Mouse (Mus musculus) liver, embryonic 14.5 days (tissue): ENCODE data around the gene Ngef. TPM values are rescaled to one million over a fixed set of nuclear protein-coding genes. Genes with fewer than 3 reads are reported as not detected.

Experiments used
- ATAC-seq: fragments of 200-750 bp; cut with Nextera tagmentation; 2 replicates; pipeline ENCODE4 v1.8.0; 2017; ENCODE audit warnings: moderate number of reproducible peaks, mild to moderate bottlenecking, moderate library complexity; ENCODE audit not compliant: insufficient read depth
- DNase-seq, 3 experiments: peaks; one replicate each; pipeline ENCODE4 v3.0.0-alpha.2; 2012 to 2013; ENCODE audit warnings: low read depth in 3 of 3, low spot score in 3 of 3
- H3K27ac ChIP-seq: fragments of 300-500 bp; sonication (generic); 2 replicates; pipeline ENCODE4 v1.5.1; 2014; ENCODE audit warnings: moderate library complexity, mild to moderate bottlenecking, control low read depth, inconsistent platforms
- H3K27me3 ChIP-seq: fragments of 300-500 bp; sonication (generic); 2 replicates; pipeline ENCODE4 v1.6.1; 2014; ENCODE audit warnings: mild to moderate bottlenecking, low read length, moderate library complexity; ENCODE audit not compliant: control insufficient read depth, insufficient read depth
- H3K36me3 ChIP-seq: fragments of 300-500 bp; sonication (generic); replicated peaks from 2 replicates; pipeline ENCODE4 v1.6.1; 2014; ENCODE audit warnings: low read depth; ENCODE audit not compliant: control insufficient read depth, insufficient read depth
- H3K4me1 ChIP-seq, 2 experiments: fragments of 200-500 bp in 1 of 2; fragments of 300-500 bp in 1 of 2; sonication (generic) in 1 of 2; replicated peaks; 2 replicates each; pipeline ENCODE4 v1.6.1; 2012 to 2014; ENCODE audit warnings: antibody characterized with exemption in 1 of 2, inconsistent platforms in 1 of 2, low read length in 1 of 2; ENCODE audit not compliant: control insufficient read depth in 2 of 2, insufficient read depth in 2 of 2
- H3K4me2 ChIP-seq: fragments of 300-500 bp; sonication (generic); 2 replicates; pipeline ENCODE4 v1.6.1; 2014; ENCODE audit warnings: low read depth, mild to moderate bottlenecking, control low read depth, moderate library complexity
- H3K4me3 ChIP-seq, 2 experiments: fragments of 200-500 bp in 1 of 2; fragments of 300-500 bp in 1 of 2; sonication (generic) in 1 of 2; 2 replicates each; pipeline ENCODE4 v1.5.1; 2012 to 2014; ENCODE audit warnings: low read depth in 2 of 2, low read length in 2 of 2, mild to moderate bottlenecking in 2 of 2, control low read depth in 1 of 2, inconsistent platforms in 1 of 2, moderate library complexity in 1 of 2; ENCODE audit not compliant: insufficient read depth in 1 of 2
- H3K9ac ChIP-seq: fragments of 300-500 bp; sonication (generic); replicated peaks from 2 replicates; pipeline ENCODE4 v1.6.1; 2014; ENCODE audit warnings: mild to moderate bottlenecking, control low read depth, moderate library complexity
- H3K9me3 ChIP-seq: fragments of 300-500 bp; sonication (generic); 2 replicates; pipeline ENCODE4 v1.6.1; 2016; ENCODE audit warnings: low read length, mixed read lengths; ENCODE audit not compliant: control insufficient read depth
- CTCF ChIP-seq: IDR thresholded peaks from 2 replicates; pipeline ENCODE4 v1.5.1; 2016; ENCODE audit warnings: antibody characterized with exemption, low read depth, control low read depth
- EP300 ChIP-seq: IDR thresholded peaks from 2 replicates; pipeline ENCODE4 v1.6.1; 2016; ENCODE audit warnings: antibody characterized with exemption, low read depth
- WGBS: fragments of 180-500 bp; shearing (Covaris S2); extraction: QIAGEN DNeasy Blood & Tissue Kit; methylation state at CpG from one replicate; pipeline ENCODE4 v1.1.7; 2014; ENCODE audit not compliant: insufficient replicate concordance; 5-methylcytosine and 5-hydroxymethylcytosine counted together
- polyA plus RNA-seq, 2 experiments: library from polyadenylated mRNA; depleted of rRNA in 1 of 2; stranded (reverse) in 1 of 2; unstranded in 1 of 2; fragments of >200 nt; fragmentation: Nextera tagmentation in 1 of 2; extraction: Ambion mirVana in 1 of 2; gene quantifications; 2 replicates each; pipeline versions ENCODE4 v1.2.1 to v1.2.3; 2012 to 2014

The Ngef gene
- polyA plus RNA-seq, 2 experiments = 2.9 to 3.4 TPM

GRCm38 (mm10) chr1:87573261-87573660 lies 409 bp downstream of the Ngef start:
- no peaks in the 10 kb centered on the region for H3K36me3 ChIP-seq
- 46% methylated on average over 5 of the region's 5 CpGs for WGBS
- no peaks in the 10 kb centered on the region for H3K9me3 ChIP-seq
- peak overlapping the region; percentile 22 to 34 for H3K4me3 ChIP-seq
- H3K9ac ChIP-seq = no peak overlapping the region
- TF ChIP-seq CTCF (no peak), EP300 (no peak)
- DNase-seq (no peak), ATAC-seq (no peak)
- no peak overlapping the region for H3K27ac ChIP-seq
- 0 out of 4 replicates have a peak, but pooled peaks cover 0 to 3% of the 10 kb centered on the region in 2 experiments for H3K4me1 ChIP-seq
- no peaks in the 10 kb centered on the region for H3K27me3 ChIP-seq
- H3K4me2 ChIP-seq = peak overlapping the region; percentile 41

- DNase-seq = peak; percentile 19 to 24 (median 23)
These were observed 5.3 kb downstream of the Ngef start for GRCm38 (mm10) chr1:87568398-87568797.

GRCm38 (mm10) chr1:87565760-87566159 lies 7.9 kb downstream of the Ngef start:
- 80% methylated on average over 8 of the region's 8 CpGs for WGBS
- TF ChIP-seq CTCF = no peak
- TF ChIP-seq EP300 = no peak
- Histone ChIP-seq H3K36me3 (no peaks in the 10 kb centered on the region), H3K9ac (no peak overlapping the region), H3K27ac (no peak overlapping the region), H3K4me1 (no peaks in the 10 kb centered on the region), H3K4me3 (no peak overlapping the region), H3K27me3 (no peaks in the 10 kb centered on the region), H3K9me3 (no peaks in the 10 kb centered on the region), H3K4me2 (no peak overlapping the region)
- ATAC-seq (no peak), DNase-seq (no peak)

More at GRCm38 (mm10) chr1:87568398-87568797, 5.3 kb downstream of the Ngef start:
- TF ChIP-seq CTCF (peak; percentile 80), EP300 (no peak)
- Histone ChIP-seq H3K27ac (no peak overlapping the region), H3K9me3 (no peaks in the 10 kb centered on the region), H3K27me3 (no peaks in the 10 kb centered on the region), H3K9ac (no peak overlapping the region), H3K36me3 (no peaks in the 10 kb centered on the region), H3K4me1 (no peaks in the 10 kb centered on the region), H3K4me2 (no peak overlapping the region), H3K4me3 (no peak overlapping the region)
- WGBS = 24% methylated on average over 6 of the region's 6 CpGs
- no peak for ATAC-seq

- DNase-seq (no peak), ATAC-seq (no peak)
- Histone ChIP-seq H3K9ac (no peak overlapping the region), H3K27ac (no peak overlapping the region), H3K36me3 (no peaks in the 10 kb centered on the region), H3K9me3 (no peaks in the 10 kb centered on the region), H3K27me3 (no peaks in the 10 kb centered on the region), H3K4me2 (no peak overlapping the region), H3K4me3 (no peak overlapping the region), H3K4me1 (no peaks in the 10 kb centered on the region)
- TF ChIP-seq CTCF = no peak
- no peak for TF ChIP-seq EP300
- WGBS = 67% methylated on average over 3 of the region's 3 CpGs
These were observed 10.7 kb downstream of the Ngef start for GRCm38 (mm10) chr1:87562967-87563366.

- Histone ChIP-seq H3K4me2 (no peak overlapping the region), H3K27me3 (no peaks in the 10 kb centered on the region), H3K4me1 (no peaks in the 10 kb centered on the region; a peak in 1 of 4 replicates), H3K9ac (no peak overlapping the region), H3K27ac (no peak overlapping the region), H3K9me3 (no peaks in the 10 kb centered on the region), H3K4me3 (no peak overlapping the region), H3K36me3 (no peaks in the 10 kb centered on the region)
- DNase-seq (no peak), ATAC-seq (no peak)
- 36% methylated on average over 1 of the region's 1 CpGs for WGBS
- TF ChIP-seq CTCF (no peak), EP300 (no peak)
These were observed 20.1 kb downstream of the Ngef start for GRCm38 (mm10) chr1:87553586-87553985.
